Mouse (Mus musculus): ENCODE data around the gene Olfr1188.
"Not testable (repeated sequence)": the region's sequence is repeated elsewhere in the genome, so short reads cannot be mapped to it uniquely, and the experiment has no call there.

Olfr1188 gene

DNA sequence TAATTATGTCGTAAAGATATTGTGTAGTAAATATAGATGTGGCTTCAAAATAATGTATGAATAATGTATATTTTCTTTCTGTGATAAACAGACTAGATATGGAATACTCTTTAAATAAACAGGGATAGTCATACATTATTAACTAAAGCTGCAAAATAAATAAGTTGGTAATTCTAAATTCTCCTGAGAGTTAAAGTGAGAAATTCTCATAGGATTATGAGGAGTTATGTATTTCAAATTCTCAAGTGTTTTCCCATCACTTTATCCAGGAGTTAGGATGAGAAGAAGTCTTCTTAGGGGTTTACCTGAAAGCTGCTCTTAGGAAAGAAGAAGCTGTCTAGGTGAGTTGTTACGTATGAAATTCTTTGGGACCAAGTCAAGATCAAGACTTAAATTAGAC lies at the start of gene Olfr1188:
Olfr1188 (plus strand) TSS at position 301 of the 400 bp plus-strand sequence.
- DNase-seq (ENCODE audit: low read depth, low spot score) = no peak

DNA sequence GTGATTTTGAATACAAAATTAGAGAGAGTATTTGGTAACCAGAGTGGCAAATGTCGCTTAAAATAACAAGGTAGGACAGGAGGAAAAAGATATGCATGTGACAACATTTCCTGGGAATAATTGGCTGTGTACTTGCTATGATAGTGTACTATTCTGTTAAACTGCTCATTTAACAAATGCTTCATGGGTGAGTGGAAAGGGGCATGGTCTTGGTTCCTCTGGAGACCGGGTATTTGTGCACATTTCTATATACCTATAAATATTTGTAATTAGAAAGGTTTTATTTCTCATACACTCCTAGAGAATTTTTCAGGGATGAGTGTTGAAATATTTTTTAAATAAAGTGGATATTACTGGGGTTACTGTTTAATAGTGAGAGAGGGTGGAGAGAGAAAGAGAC lies 38.5 kb upstream of the Olfr1188 start, which contains the start of gene Olfr1186:
Olfr1186 (plus strand) TSS at position 301 of the 400 bp plus-strand sequence.
- no peak for DNase-seq (ENCODE audit: low read depth, low spot score)

DNA sequence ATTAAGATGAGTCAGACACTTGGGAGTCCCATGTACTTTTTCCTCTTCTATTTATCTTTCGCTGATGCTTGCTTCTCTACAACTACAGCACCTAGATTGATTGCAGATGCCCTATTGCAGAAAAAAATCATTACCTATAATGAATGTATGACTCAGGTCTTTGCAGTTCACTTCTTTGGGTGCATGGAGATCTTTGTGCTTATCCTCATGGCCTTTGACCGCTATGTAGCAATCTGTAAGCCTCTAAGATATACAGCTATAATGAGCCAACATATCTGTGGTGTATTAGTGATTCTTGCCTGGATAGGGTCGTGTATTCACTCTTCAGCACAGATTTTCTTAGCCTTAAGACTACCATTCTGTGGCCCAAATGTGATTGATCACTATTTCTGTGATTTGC lies 31.0 kb upstream of the Olfr1188 start:
- no peak for DNase-seq (ENCODE audit: low read depth, low spot score)

DNA sequence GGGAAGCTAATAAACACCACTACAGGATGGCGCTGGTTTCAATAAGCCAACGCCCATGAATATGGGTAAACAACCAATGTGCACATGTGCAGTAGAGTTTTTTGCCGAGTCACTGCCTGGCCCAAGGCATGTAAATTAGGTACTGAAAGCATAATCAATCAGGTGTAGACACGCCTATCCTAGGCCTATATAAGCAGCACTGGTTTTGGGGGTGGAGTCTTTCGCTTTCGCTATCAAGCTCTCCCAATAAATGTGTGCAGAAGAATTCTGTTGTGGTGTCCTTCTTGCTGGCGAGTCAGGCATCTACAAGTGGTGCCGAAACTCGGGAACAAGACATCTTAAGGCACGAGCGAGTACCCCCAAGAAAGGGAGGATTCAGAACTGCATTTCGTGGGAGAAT lies 16.0 kb downstream of the Olfr1188 start:
- DNase-seq (ENCODE audit: low read depth, low spot score) = not testable (repeated sequence)

DNA sequence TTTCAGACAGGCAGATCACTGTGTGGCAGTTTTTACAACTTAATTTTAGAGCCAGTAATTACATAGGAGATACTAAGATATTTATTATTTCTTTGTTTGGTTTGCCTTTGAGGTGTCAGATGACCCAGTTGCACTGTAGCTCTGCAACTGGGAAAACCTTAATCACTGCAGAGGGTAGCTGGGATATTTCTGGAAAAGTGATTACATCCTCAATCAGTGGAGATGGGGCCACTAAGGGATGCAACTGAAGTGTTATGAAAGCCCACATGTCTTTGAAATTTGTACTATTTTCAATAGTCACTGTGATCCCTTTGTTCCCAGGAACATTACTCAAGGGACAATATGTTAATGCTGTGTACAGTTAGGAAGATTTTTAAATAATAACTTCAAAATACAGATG lies 29.4 kb downstream of the Olfr1188 start, which contains the start of gene Olfr1189:
Olfr1189 (plus strand) TSS at position 301 of the 400 bp plus-strand sequence.
- no peak for DNase-seq (ENCODE audit: low read depth, low spot score)

Measured in embryo, embryonic 11.5 days (tissue).